Mouse (Mus musculus) liver, embryonic 14.5 days (tissue): ENCODE data around the gene Smim12. TPM values are rescaled to one million over a fixed set of nuclear protein-coding genes. Genes with fewer than 3 reads are reported as not detected.

Experiments used
- ATAC-seq: fragments of 200-750 bp; cut with Nextera tagmentation; 2 replicates; pipeline ENCODE4 v1.8.0; 2017; ENCODE audit warnings: moderate number of reproducible peaks, mild to moderate bottlenecking, moderate library complexity; ENCODE audit not compliant: insufficient read depth
- DNase-seq, 3 experiments: peaks; one replicate each; pipeline ENCODE4 v3.0.0-alpha.2; 2012 to 2013; ENCODE audit warnings: low read depth in 3 of 3, low spot score in 3 of 3
- H3K27ac ChIP-seq: fragments of 300-500 bp; sonication (generic); 2 replicates; pipeline ENCODE4 v1.5.1; 2014; ENCODE audit warnings: moderate library complexity, mild to moderate bottlenecking, control low read depth, inconsistent platforms
- H3K27me3 ChIP-seq: fragments of 300-500 bp; sonication (generic); 2 replicates; pipeline ENCODE4 v1.6.1; 2014; ENCODE audit warnings: mild to moderate bottlenecking, low read length, moderate library complexity; ENCODE audit not compliant: control insufficient read depth, insufficient read depth
- H3K36me3 ChIP-seq: fragments of 300-500 bp; sonication (generic); replicated peaks from 2 replicates; pipeline ENCODE4 v1.6.1; 2014; ENCODE audit warnings: low read depth; ENCODE audit not compliant: control insufficient read depth, insufficient read depth
- H3K4me1 ChIP-seq, 2 experiments: fragments of 200-500 bp in 1 of 2; fragments of 300-500 bp in 1 of 2; sonication (generic) in 1 of 2; replicated peaks; 2 replicates each; pipeline ENCODE4 v1.6.1; 2012 to 2014; ENCODE audit warnings: antibody characterized with exemption in 1 of 2, inconsistent platforms in 1 of 2, low read length in 1 of 2; ENCODE audit not compliant: control insufficient read depth in 2 of 2, insufficient read depth in 2 of 2
- H3K4me2 ChIP-seq: fragments of 300-500 bp; sonication (generic); 2 replicates; pipeline ENCODE4 v1.6.1; 2014; ENCODE audit warnings: low read depth, mild to moderate bottlenecking, control low read depth, moderate library complexity
- H3K4me3 ChIP-seq, 2 experiments: fragments of 200-500 bp in 1 of 2; fragments of 300-500 bp in 1 of 2; sonication (generic) in 1 of 2; 2 replicates each; pipeline ENCODE4 v1.5.1; 2012 to 2014; ENCODE audit warnings: low read depth in 2 of 2, low read length in 2 of 2, mild to moderate bottlenecking in 2 of 2, control low read depth in 1 of 2, inconsistent platforms in 1 of 2, moderate library complexity in 1 of 2; ENCODE audit not compliant: insufficient read depth in 1 of 2
- H3K9ac ChIP-seq: fragments of 300-500 bp; sonication (generic); replicated peaks from 2 replicates; pipeline ENCODE4 v1.6.1; 2014; ENCODE audit warnings: mild to moderate bottlenecking, control low read depth, moderate library complexity
- H3K9me3 ChIP-seq: fragments of 300-500 bp; sonication (generic); 2 replicates; pipeline ENCODE4 v1.6.1; 2016; ENCODE audit warnings: low read length, mixed read lengths; ENCODE audit not compliant: control insufficient read depth
- CTCF ChIP-seq: IDR thresholded peaks from 2 replicates; pipeline ENCODE4 v1.5.1; 2016; ENCODE audit warnings: antibody characterized with exemption, low read depth, control low read depth
- EP300 ChIP-seq: IDR thresholded peaks from 2 replicates; pipeline ENCODE4 v1.6.1; 2016; ENCODE audit warnings: antibody characterized with exemption, low read depth
- whole genome bisulfite sequencing: fragments of 180-500 bp; shearing (Covaris S2); extraction: QIAGEN DNeasy Blood & Tissue Kit; methylation state at CpG from one replicate; pipeline ENCODE4 v1.1.7; 2014; ENCODE audit not compliant: insufficient replicate concordance; 5-methylcytosine and 5-hydroxymethylcytosine counted together
- polyA plus RNA-seq, 2 experiments: library from polyadenylated mRNA; depleted of rRNA in 1 of 2; stranded (reverse) in 1 of 2; unstranded in 1 of 2; fragments of >200 nt; fragmentation: Nextera tagmentation in 1 of 2; extraction: Ambion mirVana in 1 of 2; gene quantifications; 2 replicates each; pipeline versions ENCODE4 v1.2.1 to v1.2.3; 2012 to 2014

Smim12 gene
- polyA plus RNA-seq, 2 experiments, result 14.5 to 25.7 TPM

GRCm38 (mm10) chr4:127215799-127216198 lies 27.8 kb upstream of the Smim12 start:
- TF ChIP-seq CTCF (no peak), EP300 (no peak)
- H3K36me3 ChIP-seq, result no peaks in the 10 kb centered on the region
- no peak overlapping the region for H3K27ac ChIP-seq
- DNase-seq (no peak), ATAC-seq (no peak)
- peaks cover 4% of the 10 kb centered on the region for H3K27me3 ChIP-seq
- H3K9ac ChIP-seq, result no peak overlapping the region
- H3K4me1 ChIP-seq, result no peaks in the 10 kb centered on the region
- 33% methylated on average over 8 of the region's 9 CpGs for WGBS
- no peaks in the 10 kb centered on the region for H3K9me3 ChIP-seq
- H3K4me2 ChIP-seq, result no peak overlapping the region
- H3K4me3 ChIP-seq, result no peak overlapping the region

GRCm38 (mm10) chr4:127216251-127216651 lies 27.3 kb upstream of the Smim12 start:
- H3K4me1 ChIP-seq, result no peaks in the 10 kb centered on the region
- no peak overlapping the region for H3K4me3 ChIP-seq
- DNase-seq (no peak), ATAC-seq (no peak)
- no peak overlapping the region for H3K27ac ChIP-seq
- no peak overlapping the region for H3K4me2 ChIP-seq
- no peaks in the 10 kb centered on the region for H3K36me3 ChIP-seq
- H3K9me3 ChIP-seq, result no peaks in the 10 kb centered on the region
- no peak for TF ChIP-seq CTCF
- no peak for TF ChIP-seq EP300
- 57% methylated on average over 4 of the region's 4 CpGs for WGBS
- no peak overlapping the region for H3K9ac ChIP-seq
- peaks cover 4% of the 10 kb centered on the region for H3K27me3 ChIP-seq

DNA sequence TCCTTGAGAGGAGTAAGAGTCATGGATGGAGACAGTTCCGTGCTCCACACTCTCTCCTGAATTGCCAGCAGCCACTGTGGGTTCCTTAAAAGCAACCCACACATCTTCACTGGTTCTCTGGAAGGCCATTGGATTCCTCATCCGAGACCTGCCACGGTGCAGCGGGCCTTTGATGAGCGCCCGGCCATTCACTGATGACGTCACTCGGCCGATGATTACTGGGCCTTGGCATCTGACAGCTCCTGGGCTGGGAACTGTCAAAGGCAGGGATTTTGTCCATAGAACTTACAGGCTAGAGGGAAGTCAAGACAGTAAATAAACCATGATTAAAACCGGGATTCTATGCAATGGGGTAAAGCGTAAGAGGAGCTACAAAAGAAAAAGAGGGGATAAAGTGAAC lies 26.5 kb upstream of the Smim12 start:
- ATAC-seq (no peak), DNase-seq (no peak)
- TF ChIP-seq EP300, result no peak
- no peak for TF ChIP-seq CTCF

GRCm38 (mm10) chr4:127223291-127223690 lies 20.3 kb upstream of the Smim12 start:
- no peak overlapping the region for H3K4me2 ChIP-seq
- no peak for DNase-seq
- WGBS, result 28% methylated on average over 10 of the region's 10 CpGs
- H3K36me3 ChIP-seq, result no peaks in the 10 kb centered on the region
- no peaks in the 10 kb centered on the region for H3K4me1 ChIP-seq
- H3K9me3 ChIP-seq, result no peaks in the 10 kb centered on the region
- H3K27ac ChIP-seq, result no peak overlapping the region
- no peak overlapping the region for H3K9ac ChIP-seq
- H3K4me3 ChIP-seq, result no peak overlapping the region
- TF ChIP-seq EP300 (no peak), CTCF (no peak)
- no peaks in the 10 kb centered on the region; the same call in none of the 2 replicates for H3K27me3 ChIP-seq
- ATAC-seq, result no peak

More for the DNA sequence above, 26.5 kb upstream of the Smim12 start:
- Histone ChIP-seq H3K27ac (no peak overlapping the region), H3K4me2 (no peak overlapping the region), H3K27me3 (peaks cover 4% of the 10 kb centered on the region), H3K36me3 (no peaks in the 10 kb centered on the region), H3K4me3 (no peak overlapping the region), H3K9me3 (no peaks in the 10 kb centered on the region), H3K4me1 (no peaks in the 10 kb centered on the region), H3K9ac (no peak overlapping the region)
- WGBS, result 53% methylated on average over 11 of the region's 11 CpGs

- Histone ChIP-seq H3K27me3 (no peaks in the 10 kb centered on the region; the same call in none of the 2 replicates), H3K4me3 (no peak overlapping the region), H3K4me2 (no peak overlapping the region), H3K4me1 (no peaks in the 10 kb centered on the region), H3K9ac (no peak overlapping the region), H3K9me3 (no peaks in the 10 kb centered on the region), H3K36me3 (no peaks in the 10 kb centered on the region), H3K27ac (no peak overlapping the region)
- TF ChIP-seq EP300 (no peak), CTCF (no peak)
- ATAC-seq, result no peak
- no peak for DNase-seq
- WGBS, result 53% methylated on average over 4 of the region's 4 CpGs
These were observed 19.8 kb upstream of the Smim12 start for GRCm38 (mm10) chr4:127223755-127224154.
